Mouse (Mus musculus): ENCODE measurements around the gene Sik2.

DNA sequence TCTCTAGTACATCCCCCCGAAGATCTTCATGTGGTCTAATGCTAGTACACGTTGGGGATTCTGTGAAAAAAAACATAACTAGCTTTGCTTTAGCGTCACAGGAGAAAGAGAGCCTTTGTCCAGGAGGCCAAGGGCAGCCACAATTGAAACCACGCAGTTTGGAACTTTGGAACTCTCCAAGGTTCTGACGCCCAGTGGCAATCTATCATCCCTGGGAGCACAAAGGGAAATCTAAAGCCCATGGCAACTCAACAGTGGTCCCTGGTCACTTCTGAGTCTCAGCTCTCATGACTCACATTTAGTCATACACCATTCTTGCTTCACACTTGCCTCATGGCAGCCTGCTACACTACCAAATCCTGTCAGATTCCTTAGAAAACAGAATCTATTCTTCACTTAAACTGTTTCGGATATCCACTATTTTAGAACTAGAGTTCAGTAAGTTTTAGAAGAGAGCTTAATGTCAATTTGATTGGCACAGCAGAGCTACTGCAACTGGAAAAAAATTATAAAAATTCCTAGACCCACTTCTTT is 50.9 kb downstream of the Sik2 start:
- TF ChIP-seq CTCF (IDR thresholded peaks at IDR 0.05; ENCODE audit: control insufficient read depth, insufficient read depth, insufficient read length), result no peak
- TF ChIP-seq MAX (IDR thresholded peaks at IDR 0.05), result no peak
- no peak for TF ChIP-seq USF1 (IDR thresholded peaks at IDR 0.05; ENCODE audit: low read depth)
- TF ChIP-seq MYOG (IDR thresholded peaks at IDR 0.05; ENCODE audit: control insufficient read depth, extremely low read depth, insufficient read length), result no peak

Measured in C2C12 (cell line).